Mouse (Mus musculus) bone marrow macrophage, adult 2 months (primary cell): ENCODE measurements around the gene Pde4d.

Experiments
- CTCF ChIP-seq: IDR thresholded peaks from 2 replicates; pipeline ENCODE4 v1.5.1; 2012; ENCODE audit warnings: low read depth, mild to moderate bottlenecking, low read length, moderate library complexity
- POLR2A ChIP-seq: IDR thresholded peaks from 2 replicates; pipeline ENCODE4 v1.6.1; 2012; ENCODE audit warnings: mild to moderate bottlenecking, low read depth, low read length, borderline replicate concordance

DNA sequence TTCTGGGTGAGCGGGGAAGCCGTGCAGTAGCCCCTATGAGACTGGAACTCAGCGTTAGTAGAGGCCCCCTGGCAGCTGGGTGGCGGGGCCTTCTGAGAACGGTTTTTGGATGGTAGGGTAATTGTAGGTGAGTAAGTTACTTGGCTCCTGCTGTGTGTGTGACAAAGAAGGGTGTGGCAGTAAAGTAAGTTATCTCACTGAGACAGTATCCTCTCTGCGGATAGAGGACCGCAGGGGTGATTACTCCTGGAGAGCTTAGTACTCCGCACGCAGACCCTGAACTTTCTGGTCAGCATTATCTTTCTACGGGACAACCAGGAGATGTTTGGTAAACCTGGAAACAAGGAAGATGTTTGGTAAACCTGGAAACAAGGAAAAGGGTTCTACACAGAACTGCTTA is 1233.3 kb downstream of the Pde4d start:
- TF ChIP-seq CTCF (no peak), POLR2A (no peak)
